Mouse (Mus musculus): ENCODE measurements around the gene Cyth2. TPM values are rescaled to one million over a fixed set of nuclear protein-coding genes. Genes with fewer than 3 reads are reported as not detected.
A peak's percentile ranks its signal among the peaks of the same experiment; 100 is the strongest.

The Cyth2 gene
- polyA plus RNA-seq, 1 experiment from 2014 or later = 24.2 TPM

DNA sequence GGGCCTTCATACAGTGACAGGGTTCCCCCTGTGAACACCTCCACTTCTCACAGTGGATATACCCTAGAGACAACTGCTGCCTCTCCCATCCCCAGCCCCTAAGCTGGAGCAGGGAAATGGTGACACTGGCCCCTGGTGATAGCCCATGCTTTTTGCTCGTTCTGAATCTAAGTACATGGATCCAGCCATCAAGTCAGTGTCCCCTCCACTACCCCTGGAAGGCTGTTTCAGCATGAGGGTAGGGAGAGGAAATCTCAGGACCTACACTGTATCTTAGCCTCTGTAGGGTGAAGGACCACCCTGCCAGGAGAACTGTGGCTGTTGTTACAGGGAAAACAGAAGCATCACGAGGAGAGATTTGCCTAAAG, 1.6 kb upstream of the Cyth2 start:
- Histone ChIP-seq H3K27ac (ENCODE audit: low read depth) (no peak overlapping the region), H3K27me3 (ENCODE audit: insufficient read depth, low read length) (0 out of 2 replicates have a peak, but pooled peaks cover 2% of the 10 kb centered on the region), H3K36me3 (replicated peaks; ENCODE audit: insufficient read depth, low read length) (peaks cover 17% of the 10 kb centered on the region), H3K9me3 (ENCODE audit: low read length) (no peaks in the 10 kb centered on the region), H3K4me3 (ENCODE audit: low read depth, low read length) (no peak overlapping the region), H3K9ac (replicated peaks) (no peak overlapping the region), H3K4me1 (ENCODE audit: insufficient read depth) (peaks cover 12% of the 10 kb centered on the region), H3K4me2 (ENCODE audit: low read depth, low read length) (no peak overlapping the region)
- no peak for TF ChIP-seq EP300 (IDR thresholded peaks at IDR 0.05; ENCODE audit: low read depth)
- no peak for TF ChIP-seq CTCF (IDR thresholded peaks at IDR 0.05; ENCODE audit: low read depth)
- DNase-seq (no peak), ATAC-seq (no peak)
- WGBS (ENCODE audit: insufficient replicate concordance) = 66% methylated on average over 2 of the region's 2 CpGs

DNA sequence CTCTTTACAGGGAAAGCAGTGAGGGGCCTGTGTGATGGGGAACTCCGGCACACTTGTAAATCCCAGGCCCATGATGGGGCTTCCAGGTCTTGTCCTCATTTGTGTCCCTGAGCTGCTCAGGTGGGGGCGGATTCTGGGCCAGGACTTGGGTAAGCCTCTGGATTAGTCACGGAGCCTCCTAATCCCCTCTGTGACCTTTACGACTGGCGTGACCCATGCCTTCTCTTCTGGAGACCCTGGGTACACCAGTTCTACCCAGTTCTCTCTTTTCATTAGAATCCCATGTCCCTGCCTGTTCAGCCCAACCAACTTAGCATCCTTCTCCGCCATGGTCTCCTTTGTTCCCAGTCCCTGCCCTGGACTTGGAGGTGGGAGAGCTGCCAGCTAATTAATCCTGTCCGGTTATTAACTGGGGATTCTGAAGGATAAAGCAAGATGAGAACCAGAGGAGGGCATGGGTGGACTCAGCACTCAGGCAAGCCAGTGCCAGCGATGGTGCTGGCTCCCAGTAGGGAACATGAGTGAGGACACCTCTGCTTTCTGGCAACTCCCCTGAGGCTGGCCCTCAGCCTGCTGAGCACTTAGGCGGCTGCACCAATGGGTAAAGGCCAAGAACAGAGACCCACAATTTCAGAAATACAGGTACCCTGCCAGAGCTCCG, 1.1 kb upstream of the Cyth2 start:
- ATAC-seq (no peak), DNase-seq (no peak)
- WGBS (ENCODE audit: insufficient replicate concordance) = 73% methylated on average over 10 of the region's 10 CpGs
- Histone ChIP-seq H3K4me1 (ENCODE audit: insufficient read depth) (peaks cover 12% of the 10 kb centered on the region), H3K9me3 (ENCODE audit: low read length) (no peaks in the 10 kb centered on the region), H3K36me3 (replicated peaks; ENCODE audit: insufficient read depth, low read length) (peaks cover 22% of the 10 kb centered on the region), H3K4me2 (ENCODE audit: low read depth, low read length) (peak overlapping the region; percentile 66; the same call in 1 of the 2 replicates), H3K4me3 (ENCODE audit: low read depth, low read length) (no peak overlapping the region), H3K27ac (ENCODE audit: low read depth) (no peak overlapping the region), H3K27me3 (ENCODE audit: insufficient read depth, low read length) (0 out of 2 replicates have a peak, but pooled peaks cover 2% of the 10 kb centered on the region), H3K9ac (replicated peaks) (no peak overlapping the region)
- TF ChIP-seq EP300 (IDR thresholded peaks at IDR 0.05; ENCODE audit: low read depth) (no peak), CTCF (IDR thresholded peaks at IDR 0.05; ENCODE audit: low read depth) (no peak)

DNA sequence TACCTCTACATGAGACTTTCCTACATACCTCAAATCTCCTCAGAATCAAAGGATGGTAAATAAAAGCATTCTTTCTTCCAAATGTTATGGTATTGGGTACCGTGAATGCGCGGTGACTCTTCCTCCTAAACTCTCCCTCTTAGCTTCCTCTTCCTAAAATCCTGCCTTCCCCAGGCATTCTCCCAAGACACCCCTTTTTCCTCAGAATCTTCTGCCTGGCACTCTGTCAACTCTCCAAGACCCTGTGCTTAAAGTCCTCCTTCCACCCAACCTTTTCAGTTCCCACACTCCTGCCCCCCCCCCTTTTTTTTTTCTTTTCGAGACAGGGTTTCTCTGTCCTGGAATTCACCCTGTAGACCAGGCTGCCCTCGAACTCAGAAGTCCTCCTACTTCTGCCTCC, 460 bp upstream of the Cyth2 start:
- Histone ChIP-seq H3K4me1 (ENCODE audit: insufficient read depth) (peaks cover 12% of the 10 kb centered on the region), H3K4me3 (ENCODE audit: low read depth, low read length) (peak overlapping the region; percentile 28), H3K9ac (replicated peaks) (no peak overlapping the region), H3K9me3 (ENCODE audit: low read length) (no peaks in the 10 kb centered on the region), H3K27ac (ENCODE audit: low read depth) (no peak overlapping the region), H3K4me2 (ENCODE audit: low read depth, low read length) (peak overlapping the region; percentile 66), H3K27me3 (ENCODE audit: insufficient read depth, low read length) (0 out of 2 replicates have a peak, but pooled peaks cover under 1% of the 10 kb centered on the region), H3K36me3 (replicated peaks; ENCODE audit: insufficient read depth, low read length) (peaks cover 28% of the 10 kb centered on the region)
- ATAC-seq = no peak
- no peak for DNase-seq
- TF ChIP-seq CTCF (IDR thresholded peaks at IDR 0.05; ENCODE audit: low read depth) (no peak), EP300 (IDR thresholded peaks at IDR 0.05; ENCODE audit: low read depth) (no peak)
- 9% methylated on average over 5 of the region's 5 CpGs for WGBS (ENCODE audit: insufficient replicate concordance)

DNA sequence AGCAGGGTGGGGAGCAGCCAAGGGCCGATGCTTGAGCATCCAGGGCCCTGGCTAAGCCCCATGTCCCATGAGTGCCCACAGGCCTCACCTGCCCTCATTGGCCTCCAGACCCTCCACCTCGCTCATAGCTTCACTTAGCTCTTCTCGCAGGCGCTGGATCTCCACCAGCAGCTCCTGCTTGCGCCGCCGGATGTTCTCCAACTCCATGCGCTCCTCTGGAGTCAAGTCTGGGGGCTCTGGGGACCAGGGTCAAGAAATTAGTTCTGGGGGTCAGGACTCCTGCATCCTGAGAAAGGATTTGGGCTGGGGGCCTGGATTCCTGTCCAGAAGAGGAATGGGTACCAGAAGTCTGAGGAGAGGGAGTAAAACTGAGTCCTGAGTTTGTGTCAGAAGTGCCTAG, 1.5 kb downstream of the Cyth2 start:
- H3K4me2 ChIP-seq (ENCODE audit: low read depth, low read length) = peak overlapping the region; percentile 91
- peak overlapping the region; percentile 96; the same call in 1 of the 2 replicates for H3K4me3 ChIP-seq (ENCODE audit: low read depth, low read length)
- ATAC-seq (no peak), DNase-seq (no peak)
- no peak for TF ChIP-seq CTCF (IDR thresholded peaks at IDR 0.05; ENCODE audit: low read depth)
- no peak for TF ChIP-seq EP300 (IDR thresholded peaks at IDR 0.05; ENCODE audit: low read depth)
- WGBS (ENCODE audit: insufficient replicate concordance) = 92% methylated on average over 8 of the region's 8 CpGs
- H3K9me3 ChIP-seq (ENCODE audit: low read length) = no peaks in the 10 kb centered on the region
- no peak overlapping the region for H3K27ac ChIP-seq (ENCODE audit: low read depth)
- no peaks in the 10 kb centered on the region for H3K27me3 ChIP-seq (ENCODE audit: insufficient read depth, low read length)
- peak overlapping the region; percentile 98; the same call in 1 of the 2 replicates for H3K9ac ChIP-seq (replicated peaks)
- H3K4me1 ChIP-seq (ENCODE audit: insufficient read depth) = peaks cover 12% of the 10 kb centered on the region
- H3K36me3 ChIP-seq (replicated peaks; ENCODE audit: insufficient read depth, low read length) = peaks cover 47% of the 10 kb centered on the region

DNA sequence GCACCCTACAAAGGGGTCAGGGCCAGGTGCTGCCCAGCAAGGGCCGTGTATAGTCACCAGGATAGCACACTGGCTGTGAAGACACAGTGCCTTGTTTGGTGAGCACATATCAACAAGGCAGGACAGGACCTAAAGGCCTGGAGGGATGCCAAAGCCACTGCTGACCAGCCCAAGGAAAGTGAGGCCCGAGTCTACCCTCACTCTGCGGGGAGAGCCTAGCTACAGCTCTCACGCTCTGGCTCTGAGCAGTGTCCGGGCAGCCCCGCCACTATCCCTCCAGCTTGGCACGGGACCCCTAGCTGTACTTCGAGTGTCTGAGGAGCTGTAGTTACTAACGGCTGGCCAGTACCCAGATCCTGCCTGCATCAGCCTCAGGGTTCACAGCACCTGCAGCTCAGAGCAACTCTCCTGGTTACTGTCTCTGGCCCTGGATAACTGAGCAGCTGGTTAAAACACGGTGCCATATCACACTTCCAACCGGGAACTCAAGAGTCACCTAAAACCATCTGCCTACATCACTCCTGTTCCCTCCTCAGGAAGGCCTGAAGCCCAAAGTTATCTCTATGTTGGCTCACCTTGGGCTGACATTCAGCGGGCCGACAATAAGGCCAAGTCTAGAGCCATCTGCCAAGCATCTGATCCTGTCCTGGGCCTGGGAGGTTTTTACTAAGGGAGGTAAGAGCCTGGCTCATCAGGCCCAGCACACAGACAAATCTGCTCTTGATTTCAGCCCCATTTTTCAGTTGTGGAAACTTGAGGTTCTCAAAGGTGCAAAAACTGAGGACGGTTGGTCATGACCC, 4.9 kb downstream of the Cyth2 start:
- Histone ChIP-seq H3K27ac (ENCODE audit: low read depth) (no peak overlapping the region), H3K36me3 (replicated peaks; ENCODE audit: insufficient read depth, low read length) (peaks cover 58% of the 10 kb centered on the region), H3K4me2 (ENCODE audit: low read depth, low read length) (no peak overlapping the region), H3K4me3 (ENCODE audit: low read depth, low read length) (no peak overlapping the region), H3K9me3 (ENCODE audit: low read length) (no peaks in the 10 kb centered on the region), H3K9ac (replicated peaks) (no peak overlapping the region), H3K27me3 (ENCODE audit: insufficient read depth, low read length) (no peaks in the 10 kb centered on the region), H3K4me1 (ENCODE audit: insufficient read depth) (peaks cover 9% of the 10 kb centered on the region)
- 88% methylated on average over 14 of the region's 14 CpGs for WGBS (ENCODE audit: insufficient replicate concordance)
- no peak for ATAC-seq
- TF ChIP-seq EP300 (IDR thresholded peaks at IDR 0.05; ENCODE audit: low read depth) = no peak
- no peak for DNase-seq

DNA sequence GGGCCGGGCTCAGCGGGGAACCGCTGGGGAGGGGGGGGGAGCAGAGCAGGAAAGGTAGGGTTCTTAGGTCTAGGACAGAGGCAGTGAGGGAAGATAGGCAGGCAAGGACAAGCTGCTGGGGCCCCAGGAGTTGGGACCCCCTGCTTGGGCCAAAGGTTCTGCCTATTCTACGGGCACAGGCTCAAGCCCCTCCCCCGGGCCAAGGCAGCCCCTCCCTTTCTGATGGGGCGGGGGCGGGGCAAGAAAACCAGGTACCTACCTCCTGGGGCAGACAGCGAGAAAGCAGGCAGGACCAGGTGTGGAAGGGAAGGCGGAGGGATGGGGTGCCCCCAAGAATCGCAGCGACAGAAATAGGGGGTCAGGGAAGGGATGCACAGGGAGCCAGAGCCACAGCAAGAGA, 5.9 kb downstream of the Cyth2 start:
- WGBS (ENCODE audit: insufficient replicate concordance) = 68% methylated on average over 7 of the region's 11 CpGs

More for the DNA sequence above, 5.9 kb downstream of the Cyth2 start:
- Histone ChIP-seq H3K27me3 (ENCODE audit: insufficient read depth, low read length) (no peaks in the 10 kb centered on the region), H3K9ac (replicated peaks) (no peak overlapping the region), H3K27ac (ENCODE audit: low read depth) (no peak overlapping the region), H3K36me3 (replicated peaks; ENCODE audit: insufficient read depth, low read length) (peaks cover 58% of the 10 kb centered on the region), H3K4me2 (ENCODE audit: low read depth, low read length) (no peak overlapping the region), H3K9me3 (ENCODE audit: low read length) (no peaks in the 10 kb centered on the region), H3K4me1 (ENCODE audit: insufficient read depth) (peaks cover 8% of the 10 kb centered on the region), H3K4me3 (ENCODE audit: low read depth, low read length) (no peak overlapping the region)
- TF ChIP-seq EP300 (IDR thresholded peaks at IDR 0.05; ENCODE audit: low read depth) (no peak), CTCF (IDR thresholded peaks at IDR 0.05; ENCODE audit: low read depth) (no peak)
- no peak for DNase-seq
- ATAC-seq = no peak

Data from liver, postnatal 0 days (tissue).